ENCODE assay signal across 8 mouse cellular contexts in the genomic region with DNA sequence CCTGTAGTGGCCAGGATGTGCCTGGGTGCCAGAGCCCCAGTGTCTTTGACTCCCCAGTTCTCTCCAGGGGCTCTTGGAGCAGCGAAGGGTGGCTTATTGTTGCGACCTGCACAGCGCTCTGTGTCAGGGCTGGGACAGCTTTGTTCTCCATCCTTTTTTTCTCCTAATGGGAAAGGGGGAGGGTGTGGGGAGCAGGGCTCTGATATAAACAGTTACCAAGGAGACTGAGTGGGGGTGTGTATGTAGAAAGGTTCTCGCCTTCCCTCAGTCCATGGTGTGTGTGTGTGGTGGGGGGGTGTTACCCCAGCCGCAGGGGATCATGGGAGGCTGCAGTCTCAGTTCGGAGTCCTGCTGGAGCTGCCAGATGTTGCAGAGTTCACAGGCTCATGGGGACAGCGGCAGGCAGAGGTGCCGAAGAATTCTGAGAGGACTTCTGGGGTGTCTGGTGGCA. TPM values are rescaled to one million over a fixed set of nuclear protein-coding genes. Genes with fewer than 3 reads are reported as not detected.
DNase-seq lines count a peak whose midpoint lies in the region; ATAC-seq lines count a peak whose summit lies in the region.

No protein-coding gene starts in this region.

- H3K4me2 ChIP-seq in hindbrain, embryonic 11.5 days (replicated peaks; ENCODE audit: low read depth, low read length): peak overlapping the region; percentile 54
- H3K4me2 ChIP-seq in liver, embryonic 11.5 days: peak overlapping the region; percentile 32; the same call in 1 of the 2 replicates

- ATAC-seq in hindbrain, embryonic 11.5 days (ENCODE audit: low FRiP score): peak; percentile 93
- ATAC-seq in liver, embryonic 11.5 days (replicated peaks; ENCODE audit: low FRiP score): no peak

- peaks cover 54% of the 10 kb centered on the region for H3K4me1 ChIP-seq in forebrain, embryonic 10.5 days
- peaks cover 28% of the 10 kb centered on the region for H3K4me1 ChIP-seq in hindbrain, embryonic 11.5 days (replicated peaks; ENCODE audit: control insufficient read depth, insufficient read depth, low read length)
- H3K4me1 ChIP-seq in liver, embryonic 11.5 days (replicated peaks; ENCODE audit: control insufficient read depth, insufficient read depth, low read length): peaks cover 16% of the 10 kb centered on the region

- no peaks in the 10 kb centered on the region for H3K9me3 ChIP-seq in forebrain, embryonic 10.5 days
- H3K9me3 ChIP-seq in hindbrain, embryonic 11.5 days (ENCODE audit: control insufficient read depth, low read length): no peaks in the 10 kb centered on the region
- no peaks in the 10 kb centered on the region for H3K9me3 ChIP-seq in liver, embryonic 11.5 days (ENCODE audit: control insufficient read depth, low read length)

- peak overlapping the region; percentile 35 for H3K9ac ChIP-seq in hindbrain, embryonic 11.5 days (ENCODE audit: low read depth, low read length)
- no peak overlapping the region for H3K9ac ChIP-seq in liver, embryonic 11.5 days (ENCODE audit: low read depth, low read length)

- peak overlapping the region; percentile 95 for H3K27ac ChIP-seq in forebrain, embryonic 10.5 days
- peak overlapping the region; percentile 98 for H3K27ac ChIP-seq in hindbrain, embryonic 11.5 days (ENCODE audit: low read depth, low read length)
- peak overlapping the region; percentile 62 for H3K27ac ChIP-seq in liver, embryonic 11.5 days (ENCODE audit: low read depth, low read length)

- no peaks in the 10 kb centered on the region for H3K27me3 ChIP-seq in forebrain, embryonic 10.5 days (ENCODE audit: poor library complexity, severe bottlenecking)
- no peaks in the 10 kb centered on the region for H3K27me3 ChIP-seq in hindbrain, embryonic 11.5 days (ENCODE audit: control insufficient read depth, insufficient read depth, low read length)
- H3K27me3 ChIP-seq in liver, embryonic 11.5 days (replicated peaks; ENCODE audit: control insufficient read depth, insufficient read depth, low read length): no peaks in the 10 kb centered on the region

- H3K36me3 ChIP-seq in forebrain, embryonic 10.5 days (replicated peaks): peaks cover 37% of the 10 kb centered on the region
- H3K36me3 ChIP-seq in hindbrain, embryonic 11.5 days (ENCODE audit: control insufficient read depth, insufficient read depth, low read length): peaks cover 5% of the 10 kb centered on the region; the same call in 1 of the 2 replicates
- H3K36me3 ChIP-seq in liver, embryonic 11.5 days (ENCODE audit: control insufficient read depth, insufficient read depth, low read length): peaks cover 10% of the 10 kb centered on the region

- intact Hi-C loops in gastrocnemius, postnatal 36 days (cut with DNase I): no loop called here

- H3K4me3 ChIP-seq in forebrain, embryonic 10.5 days: peak overlapping the region; percentile 50
- H3K4me3 ChIP-seq in hindbrain, embryonic 11.5 days (ENCODE audit: low read depth, low read length): peak overlapping the region; percentile 25
- no peak overlapping the region for H3K4me3 ChIP-seq in liver, embryonic 11.5 days (ENCODE audit: low read depth, low read length)

- peak; percentile 75 for DNase-seq in layer of hippocampus, adult 9-11 months
- DNase-seq in layer of hippocampus, adult 9-10 months (ENCODE audit: low spot score): no peak
- peak; percentile 78 for DNase-seq in forebrain, embryonic 10.5 days (ENCODE audit: extremely low spot score, low spot score)
- peak; percentile 83 for DNase-seq in hindbrain, embryonic 11.5 days (ENCODE audit: low spot score)
- no peak for DNase-seq in liver, embryonic 11.5 days (ENCODE audit: low spot score)
- DNase-seq in right cerebral cortex, postnatal 36 days (ENCODE audit: low spot score in 2 of 2): peak; percentile 53 to 54
- DNase-seq in cerebellum, adult 9-10 months: no peak
- DNase-seq in gastrocnemius, postnatal 36 days: no peak

- 6% methylated on average over 8 of the region's 8 CpGs for WGBS in forebrain, embryonic 10.5 days
- WGBS in hindbrain, embryonic 11.5 days: 7% methylated on average over 8 of the region's 8 CpGs
- WGBS in liver, embryonic 11.5 days: 55% methylated on average over 8 of the region's 8 CpGs

RNA-seq across cellular contexts. Expression of a gene that starts 18.8 kb away (rescaled TPM):
- polyA plus RNA-seq in forebrain, embryonic 10.5 days (2016; fragmentation: Nextera tagmentation; extraction: Ambion mirVana): 54.5 and 61.6 TPM in 2 replicates
- 62.5 and 70.0 TPM in 2 replicates for polyA plus RNA-seq in hindbrain, embryonic 11.5 days (2014; fragmentation: Nextera tagmentation; extraction: Ambion mirVana)
- 23.2 and 23.7 TPM in 2 replicates for polyA plus RNA-seq in liver, embryonic 11.5 days (2014; fragmentation: Nextera tagmentation; extraction: Ambion mirVana)
- 1 to 10 TPM; 4.3 to 7.8 TPM for total RNA-seq in gastrocnemius, postnatal 36 days (2021)

RNA-seq across cellular contexts. Expression of a gene that starts 52.8 kb away (rescaled TPM):
- polyA plus RNA-seq in forebrain, embryonic 10.5 days (2016; fragmentation: Nextera tagmentation; extraction: Ambion mirVana): 0.25 TPM in 1 of 2 replicates, not detected in the other
- 0.36 and 0.54 TPM in 2 replicates for polyA plus RNA-seq in hindbrain, embryonic 11.5 days (2014; fragmentation: Nextera tagmentation; extraction: Ambion mirVana)
- polyA plus RNA-seq in liver, embryonic 11.5 days (2014; fragmentation: Nextera tagmentation; extraction: Ambion mirVana): 0.29 TPM in 1 of 2 replicates, not detected in the other
- total RNA-seq in gastrocnemius, postnatal 36 days (2021): not detected

RNA-seq across cellular contexts. Expression of a gene that starts 52.9 kb away (rescaled TPM):
- 573 and 579 TPM in 2 replicates for polyA plus RNA-seq in forebrain, embryonic 10.5 days (2016; fragmentation: Nextera tagmentation; extraction: Ambion mirVana)
- polyA plus RNA-seq in hindbrain, embryonic 11.5 days (2014; fragmentation: Nextera tagmentation; extraction: Ambion mirVana): 620 and 621 TPM in 2 replicates
- polyA plus RNA-seq in liver, embryonic 11.5 days (2014; fragmentation: Nextera tagmentation; extraction: Ambion mirVana): 625 and 635 TPM in 2 replicates
- total RNA-seq in gastrocnemius, postnatal 36 days (2021): 1,000 to 10,000 TPM; 1,079 to 1,088 TPM

RNA-seq across cellular contexts. Expression of a gene that starts 55.6 kb away (rescaled TPM):
- polyA plus RNA-seq in forebrain, embryonic 10.5 days (2016; fragmentation: Nextera tagmentation; extraction: Ambion mirVana): 118 TPM in 2 replicates
- 63.0 and 73.1 TPM in 2 replicates for polyA plus RNA-seq in hindbrain, embryonic 11.5 days (2014; fragmentation: Nextera tagmentation; extraction: Ambion mirVana)
- polyA plus RNA-seq in liver, embryonic 11.5 days (2014; fragmentation: Nextera tagmentation; extraction: Ambion mirVana): 48.1 and 49.3 TPM in 2 replicates
- 10 to 100 TPM; 26.3 to 31.8 TPM for total RNA-seq in gastrocnemius, postnatal 36 days (2021)

Comparison
In these comparisons a context has a peak if more than half of its experiments do, and no peak if none do; other contexts are left out.
1. DNase-seq: peak in layer of hippocampus, adult 9-11 months (single experiment), forebrain, embryonic 10.5 days (single experiment), hindbrain, embryonic 11.5 days (single experiment) and right cerebral cortex, postnatal 36 days (2 of 2); none in layer of hippocampus, adult 9-10 months (single experiment), liver, embryonic 11.5 days (single experiment), cerebellum, adult 9-10 months (single experiment) and gastrocnemius, postnatal 36 days (0 of 2).
2. Peak in every context shown above with its lines, with median percentiles within 50 percentile points of each other: H3K27ac ChIP-seq.